Mouse (Mus musculus) lung, postnatal 0 days (tissue): Measurements from ENCODE around the gene Cpsf4. TPM values are rescaled to one million over a fixed set of nuclear protein-coding genes. Genes with fewer than 3 reads are reported as not detected.

Source experiments
- ATAC-seq: fragments of 200-750 bp; cut with Nextera tagmentation; 2 replicates; pipeline ENCODE4 v1.8.0; 2017; ENCODE audit warnings: moderate library complexity
- DNase-seq: peaks from one replicate; pipeline ENCODE4 v3.0.0-alpha.2; 2016; ENCODE audit warnings: low spot score
- H3K27ac ChIP-seq: fragments of 300-500 bp; sonication (generic); 2 replicates; pipeline ENCODE4 v1.5.1; 2014; ENCODE audit warnings: antibody characterized with exemption, mild to moderate bottlenecking, low read length, mixed read lengths
- H3K27me3 ChIP-seq: fragments of 300-500 bp; sonication (generic); replicated peaks from 2 replicates; pipeline ENCODE4 v1.6.1; 2014; ENCODE audit warnings: low read length, mixed read lengths; ENCODE audit not compliant: insufficient read depth
- H3K36me3 ChIP-seq: fragments of 300-500 bp; sonication (generic); 2 replicates; pipeline ENCODE4 v1.6.1; 2014; ENCODE audit warnings: low read length, mixed read lengths; ENCODE audit not compliant: insufficient read depth
- H3K4me1 ChIP-seq: fragments of 300-500 bp; sonication (generic); 2 replicates; pipeline ENCODE4 v1.6.1; 2014; ENCODE audit warnings: antibody characterized with exemption, low read depth, low read length, mixed read lengths; ENCODE audit not compliant: insufficient read depth
- H3K4me2 ChIP-seq: fragments of 300-500 bp; sonication (generic); replicated peaks from 2 replicates; pipeline ENCODE4 v1.6.1; 2014; ENCODE audit warnings: low read depth, mild to moderate bottlenecking, low read length, moderate library complexity, mixed read lengths
- H3K4me3 ChIP-seq: fragments of 300-500 bp; sonication (generic); 2 replicates; pipeline ENCODE4 v1.5.1; 2014; ENCODE audit warnings: low read depth, low read length
- H3K9ac ChIP-seq: fragments of 300-500 bp; sonication (generic); replicated peaks from 2 replicates; pipeline ENCODE4 v1.6.1; 2014; ENCODE audit warnings: low read depth, mild to moderate bottlenecking
- H3K9me3 ChIP-seq: fragments of 300-500 bp; sonication (generic); 2 replicates; pipeline ENCODE4 v1.6.1; 2016; ENCODE audit warnings: low read length, mixed read lengths
- CTCF ChIP-seq: IDR thresholded peaks from 2 replicates; pipeline ENCODE4 v1.5.1; 2016; ENCODE audit warnings: antibody characterized with exemption, mild to moderate bottlenecking
- EP300 ChIP-seq: IDR thresholded peaks from 2 replicates; pipeline ENCODE4 v1.6.1; 2016; ENCODE audit warnings: antibody characterized with exemption, mild to moderate bottlenecking, control low read depth
- WGBS: fragments of 180-500 bp; shearing (Covaris S2); extraction: QIAGEN DNeasy Blood & Tissue Kit; methylation state at CpG from one replicate; pipeline ENCODE4 v1.1.7; 2014; 5-methylcytosine and 5-hydroxymethylcytosine counted together
- polyA plus RNA-seq: library from polyadenylated mRNA; unstranded; fragments of >200 nt; fragmentation: Nextera tagmentation; extraction: Ambion mirVana; gene quantifications from 2 replicates; pipeline ENCODE4 v1.2.1, GENCODE M21; 2015

Cpsf4 gene
- polyA plus RNA-seq, 1 experiment from 2014 or later = 25.9 TPM

- ATAC-seq (peak; percentile 96), DNase-seq (peak; percentile 97)
- peaks cover 8% of the 10 kb centered on the region; the same call in 1 of the 2 replicates for H3K4me1 ChIP-seq
- peak within 1 kb of the TSS; percentile 86 for H3K4me2 ChIP-seq
- H3K9ac ChIP-seq = peak within 1 kb of the TSS; percentile 85
- H3K27me3 ChIP-seq = no peaks in the 10 kb centered on the region
- peak within 1 kb of the TSS; percentile 94 for H3K27ac ChIP-seq
- peak within 1 kb of the TSS; percentile 92 for H3K4me3 ChIP-seq
- no peak for TF ChIP-seq CTCF
- TF ChIP-seq EP300 = peak; percentile 88
- H3K9me3 ChIP-seq = no peaks in the 10 kb centered on the region
- peaks cover 24% of the 10 kb centered on the region; the same call in 1 of the 2 replicates for H3K36me3 ChIP-seq
- WGBS = 1% methylated on average over 81 of the region's 84 CpGs
Measured at GRCm38 (mm10) chr5:145139571-145140519, 27.2 kb upstream of the Cpsf4 start, which contains the start of the genes Pdap1 and Bud31. TSS of gene Pdap1 (minus strand) at chr5:145140238. TSS of gene Bud31 (plus strand) at chr5:145140362.

GRCm38 (mm10) chr5:145140611-145141010 is 26.4 kb upstream of the Cpsf4 start:
- DNase-seq = peak; percentile 36
- no peaks in the 10 kb centered on the region for H3K27me3 ChIP-seq
- under 1% methylated on average over 18 of the region's 18 CpGs for whole genome bisulfite sequencing

DNA sequence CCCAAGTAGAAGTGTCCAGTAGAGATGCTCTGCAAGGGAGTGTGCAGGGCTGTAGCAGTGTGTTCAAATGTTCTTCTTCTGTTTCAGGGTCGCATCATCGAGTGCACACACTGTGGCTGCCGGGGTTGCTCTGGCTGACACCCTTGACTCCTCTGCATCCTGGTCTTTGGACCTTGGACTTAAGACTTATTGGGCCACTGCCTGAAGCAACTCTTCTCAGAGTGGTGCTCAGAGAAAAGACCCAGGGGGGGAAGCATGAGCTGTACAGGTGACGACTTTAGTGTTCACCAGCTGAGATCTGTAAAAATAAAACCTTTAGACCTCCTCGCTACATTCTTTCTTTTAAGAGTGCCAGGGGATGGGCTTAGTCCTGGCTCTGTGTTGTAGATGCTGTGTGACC is 19.3 kb upstream of the Cpsf4 start:
- Histone ChIP-seq H3K36me3 (peaks cover 67% of the 10 kb centered on the region), H3K27me3 (no peaks in the 10 kb centered on the region), H3K27ac (no peak overlapping the region), H3K9me3 (no peaks in the 10 kb centered on the region), H3K4me2 (no peak overlapping the region), H3K4me1 (no peaks in the 10 kb centered on the region), H3K9ac (no peak overlapping the region), H3K4me3 (no peak overlapping the region)
- DNase-seq (no peak), ATAC-seq (no peak)
- TF ChIP-seq CTCF (no peak), EP300 (no peak)
- 89% methylated on average over 5 of the region's 5 CpGs for WGBS

More at GRCm38 (mm10) chr5:145140611-145141010, 26.4 kb upstream of the Cpsf4 start:
- Histone ChIP-seq H3K9ac (peak overlapping the region; percentile 85), H3K4me1 (peaks cover 8% of the 10 kb centered on the region; the same call in 1 of the 2 replicates), H3K36me3 (peaks cover 19% of the 10 kb centered on the region; the same call in 1 of the 2 replicates), H3K27ac (peak overlapping the region; percentile 94), H3K9me3 (no peaks in the 10 kb centered on the region), H3K4me3 (peak overlapping the region; percentile 92), H3K4me2 (peak overlapping the region; percentile 86)
- no peak for TF ChIP-seq EP300
- no peak for TF ChIP-seq CTCF
- no peak for ATAC-seq

DNA sequence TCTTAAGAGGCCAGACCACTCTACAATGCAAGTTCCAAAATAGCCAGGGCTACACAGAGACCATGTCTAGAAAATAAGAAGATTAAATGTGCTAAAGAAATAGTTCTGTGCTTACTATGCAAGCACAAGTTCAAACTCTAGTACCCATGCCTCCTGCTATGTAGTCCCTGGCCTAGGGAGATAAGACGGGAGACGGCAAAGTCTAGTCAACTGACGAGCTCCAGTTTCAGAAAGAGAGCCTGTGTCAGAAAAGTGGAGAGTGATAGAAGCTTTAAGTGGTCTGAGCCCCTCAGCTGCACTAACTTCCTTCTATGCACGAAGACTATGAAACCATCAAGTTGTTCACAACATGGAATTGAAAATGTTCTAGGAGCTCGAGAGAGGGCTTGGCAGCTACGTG is 17.7 kb upstream of the Cpsf4 start:
- Histone ChIP-seq H3K27me3 (no peaks in the 10 kb centered on the region), H3K27ac (no peak overlapping the region), H3K36me3 (peaks cover 68% of the 10 kb centered on the region), H3K4me2 (no peak overlapping the region), H3K4me1 (no peaks in the 10 kb centered on the region), H3K4me3 (no peak overlapping the region), H3K9me3 (no peaks in the 10 kb centered on the region), H3K9ac (no peak overlapping the region)
- DNase-seq = no peak
- 84% methylated on average over 6 of the region's 6 CpGs for WGBS
- ATAC-seq = no peak
- no peak for TF ChIP-seq CTCF
- TF ChIP-seq EP300 = no peak

DNA sequence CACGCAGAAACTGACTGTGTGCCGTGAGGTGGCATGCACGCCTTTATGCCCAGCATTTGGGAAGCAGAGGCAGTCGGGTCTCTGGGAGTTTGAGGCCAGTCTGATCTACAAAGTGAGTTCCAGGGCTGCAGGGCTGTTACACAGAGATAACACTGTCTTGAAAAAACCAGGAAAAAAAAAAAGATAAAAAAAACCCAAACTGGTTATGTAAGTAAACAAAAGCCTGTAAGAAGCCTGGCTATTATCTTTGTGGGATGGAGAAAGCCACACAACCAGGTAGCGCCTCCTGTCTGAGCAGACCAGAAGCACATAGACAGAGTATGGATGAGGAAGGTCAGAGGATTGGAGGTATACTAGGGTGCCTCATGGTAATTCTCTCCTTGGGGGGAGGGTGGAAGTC is 14.3 kb upstream of the Cpsf4 start:
- Histone ChIP-seq H3K9ac (no peak overlapping the region), H3K36me3 (peaks cover 62% of the 10 kb centered on the region), H3K4me3 (no peak overlapping the region), H3K4me2 (no peak overlapping the region), H3K27me3 (no peaks in the 10 kb centered on the region), H3K4me1 (no peaks in the 10 kb centered on the region), H3K27ac (no peak overlapping the region), H3K9me3 (no peaks in the 10 kb centered on the region)
- TF ChIP-seq CTCF (no peak), EP300 (no peak)
- 90% methylated on average over 5 of the region's 5 CpGs for WGBS
- DNase-seq (no peak), ATAC-seq (no peak)

- no peak for DNase-seq
- Histone ChIP-seq H3K9me3 (no peaks in the 10 kb centered on the region), H3K9ac (no peak overlapping the region), H3K4me1 (no peaks in the 10 kb centered on the region; the same call in none of the 2 replicates), H3K4me2 (no peak overlapping the region), H3K4me3 (no peak overlapping the region), H3K27ac (no peak overlapping the region), H3K36me3 (peaks cover 27% of the 10 kb centered on the region; the same call in 1 of the 2 replicates), H3K27me3 (no peaks in the 10 kb centered on the region)
- TF ChIP-seq CTCF (no peak), EP300 (no peak)
- 92% methylated on average over 14 of the region's 14 CpGs for WGBS
- ATAC-seq = no peak
Measured at GRCm38 (mm10) chr5:145161361-145161760, 5.7 kb upstream of the Cpsf4 start.
